Mouse (Mus musculus) hindbrain, postnatal 0 days (tissue): ENCODE measurements around the gene Ints6l. TPM values are rescaled to one million over a fixed set of nuclear protein-coding genes. Genes with fewer than 3 reads are reported as not detected.

Experiments
- ATAC-seq: fragments of 200-750 bp; cut with Nextera tagmentation; 2 replicates; pipeline ENCODE4 v1.8.0; 2017; ENCODE audit warnings: mild to moderate bottlenecking, moderate TSS enrichment, moderate library complexity
- DNase-seq: peaks from one replicate; pipeline ENCODE4 v3.0.0-alpha.2; 2015; ENCODE audit warnings: low spot score
- H3K27ac ChIP-seq: fragments of 300-500 bp; sonication (generic); 2 replicates; pipeline ENCODE4 v1.5.1; 2014; ENCODE audit warnings: mild to moderate bottlenecking
- H3K27me3 ChIP-seq: fragments of 300-500 bp; sonication (generic); 2 replicates; pipeline ENCODE4 v1.6.1; 2014; ENCODE audit warnings: low read length, mixed read lengths; ENCODE audit not compliant: insufficient read depth
- H3K36me3 ChIP-seq: fragments of 300-500 bp; sonication (generic); 2 replicates; pipeline ENCODE4 v1.6.1; 2014; ENCODE audit warnings: low read length, mixed read lengths; ENCODE audit not compliant: insufficient read depth
- H3K4me1 ChIP-seq: fragments of 300-500 bp; sonication (generic); 2 replicates; pipeline ENCODE4 v1.6.1; 2014; ENCODE audit warnings: antibody characterized with exemption, low read length, mixed read lengths; ENCODE audit not compliant: insufficient read depth
- H3K4me2 ChIP-seq: fragments of 300-500 bp; sonication (generic); 2 replicates; pipeline ENCODE4 v1.6.1; 2014; ENCODE audit warnings: low read depth, mild to moderate bottlenecking, low read length, moderate library complexity, mixed read lengths
- H3K4me3 ChIP-seq: fragments of 300-500 bp; sonication (generic); 2 replicates; pipeline ENCODE4 v1.5.1; 2014; ENCODE audit warnings: low read length
- H3K9ac ChIP-seq: fragments of 300-500 bp; sonication (generic); replicated peaks from 2 replicates; pipeline ENCODE4 v1.6.1; 2014; ENCODE audit warnings: mild to moderate bottlenecking, low read length, moderate library complexity, mixed read lengths
- H3K9me3 ChIP-seq: fragments of 300-500 bp; sonication (generic); 2 replicates; pipeline ENCODE4 v1.6.1; 2016; ENCODE audit warnings: low read length, mixed read lengths
- CTCF ChIP-seq: IDR thresholded peaks from 2 replicates; pipeline ENCODE4 v1.5.1; 2016; ENCODE audit warnings: antibody characterized with exemption, control low read depth, low read depth
- WGBS: fragments of 180-500 bp; shearing (Covaris S2); extraction: QIAGEN DNeasy Blood & Tissue Kit; methylation state at CpG from one replicate; pipeline ENCODE4 v1.1.7; 2014; 5-methylcytosine and 5-hydroxymethylcytosine counted together
- polyA plus RNA-seq: library from polyadenylated mRNA; unstranded; fragments of >200 nt; fragmentation: Nextera tagmentation; extraction: Ambion mirVana; gene quantifications from 2 replicates; pipeline ENCODE4 v1.2.1, GENCODE M21; 2015
- total RNA-seq: library from RNA; depleted of rRNA; stranded (reverse); fragments of >200 nt; gene quantifications from 2 replicates; pipeline ENCODE4 v1.2.3, GENCODE M21; 2014; rRNA removed

Gene Ints6l
- total RNA-seq = 20.4 and 22.7 TPM in 2 replicates
- polyA plus RNA-seq = 13.2 and 15.9 TPM in 2 replicates

DNA sequence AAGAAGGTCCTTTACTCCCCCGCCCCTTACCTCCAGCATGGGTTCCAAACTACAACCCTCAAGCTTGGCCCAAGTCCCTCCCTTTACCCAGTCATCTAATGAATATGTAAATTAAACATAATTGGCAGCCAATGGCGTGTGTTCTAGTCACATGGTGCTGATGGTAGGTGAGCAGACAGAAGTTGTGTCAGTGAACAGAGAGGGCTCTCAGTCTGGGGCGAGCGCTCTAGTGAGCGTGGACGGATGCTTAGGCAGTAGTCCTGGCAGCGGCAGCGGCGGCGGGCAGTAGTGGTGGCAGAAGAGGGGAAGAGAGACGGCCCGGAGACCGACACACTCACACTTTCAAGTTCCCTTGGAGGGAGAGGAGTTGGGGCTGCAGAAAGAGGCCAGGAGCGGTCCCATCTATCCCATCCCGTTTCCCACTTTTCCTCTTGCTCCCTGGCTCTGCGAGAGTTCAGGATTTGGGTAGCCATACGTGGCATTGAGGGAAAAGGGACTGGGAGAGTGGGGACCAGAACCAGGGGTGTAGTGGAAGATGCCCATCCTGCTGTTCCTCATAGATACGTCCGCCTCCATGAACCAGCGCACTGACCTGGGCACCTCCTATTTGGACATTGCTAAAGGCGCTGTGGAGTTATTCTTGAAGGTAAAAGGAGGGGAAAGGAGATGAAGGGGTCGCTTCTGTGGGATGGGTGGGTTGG lies at the start of gene Ints6l:
TSS of gene Ints6l (plus strand) at position 187 of the 701 bp plus-strand sequence.
- Histone ChIP-seq H3K4me3 (peak within 1 kb of the TSS; percentile 55), H3K4me1 (no peaks in the 10 kb centered on the region), H3K9me3 (no peaks in the 10 kb centered on the region), H3K27ac (peak within 1 kb of the TSS; percentile 96), H3K9ac (peak within 1 kb of the TSS; percentile 81), H3K36me3 (no peaks in the 10 kb centered on the region), H3K27me3 (no peaks in the 10 kb centered on the region), H3K4me2 (peak within 1 kb of the TSS; percentile 59)
- ATAC-seq (peak; percentile 85), DNase-seq (peak; percentile 86)
- TF ChIP-seq CTCF = no peak
- 33% methylated on average over 22 of the region's 22 CpGs for WGBS

DNA sequence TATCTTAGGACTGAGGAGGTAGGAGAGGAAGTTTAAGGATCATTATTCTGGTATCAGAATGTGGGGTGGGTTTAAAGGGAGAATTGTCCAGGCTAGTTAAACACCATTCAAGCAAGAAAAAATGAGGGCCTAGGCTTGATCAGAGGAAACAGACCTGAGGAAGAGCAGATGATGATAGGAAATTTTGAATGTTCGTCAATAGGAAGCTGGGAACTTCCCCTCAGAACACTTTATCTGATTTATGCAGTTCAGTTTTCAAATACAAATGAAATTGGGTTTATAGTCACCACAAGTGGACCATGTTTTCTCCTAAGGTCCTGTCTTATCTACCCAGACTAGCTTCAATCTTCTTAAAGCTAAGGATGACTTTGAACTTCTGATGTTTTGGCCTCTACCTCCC lies 49.2 kb upstream of the Ints6l start:
- Histone ChIP-seq H3K4me1 (no peaks in the 10 kb centered on the region), H3K36me3 (no peaks in the 10 kb centered on the region), H3K9ac (no peak overlapping the region), H3K4me2 (no peak overlapping the region), H3K27ac (no peak overlapping the region), H3K4me3 (no peak overlapping the region), H3K9me3 (no peaks in the 10 kb centered on the region), H3K27me3 (no peaks in the 10 kb centered on the region)
- 59% methylated on average over 1 of the region's 1 CpGs for WGBS
- ATAC-seq (no peak), DNase-seq (no peak)
- TF ChIP-seq CTCF = no peak

- no peak overlapping the region for H3K27ac ChIP-seq
- no peak for DNase-seq
- H3K9ac ChIP-seq = no peak overlapping the region
- H3K4me2 ChIP-seq = no peak overlapping the region
- no peaks in the 10 kb centered on the region for H3K27me3 ChIP-seq
- no peak for ATAC-seq
- TF ChIP-seq CTCF = no peak
- no peaks in the 10 kb centered on the region for H3K4me1 ChIP-seq
- H3K4me3 ChIP-seq = no peak overlapping the region
- 72% methylated on average over 5 of the region's 5 CpGs for WGBS
- no peaks in the 10 kb centered on the region for H3K9me3 ChIP-seq
- H3K36me3 ChIP-seq = no peaks in the 10 kb centered on the region
Observed at GRCm38 (mm10) chrX:56406128-56406527, 48.5 kb upstream of the Ints6l start.

- no peak for ATAC-seq
Observed at GRCm38 (mm10) chrX:56416277-56416676, 38.4 kb upstream of the Ints6l start.

DNA sequence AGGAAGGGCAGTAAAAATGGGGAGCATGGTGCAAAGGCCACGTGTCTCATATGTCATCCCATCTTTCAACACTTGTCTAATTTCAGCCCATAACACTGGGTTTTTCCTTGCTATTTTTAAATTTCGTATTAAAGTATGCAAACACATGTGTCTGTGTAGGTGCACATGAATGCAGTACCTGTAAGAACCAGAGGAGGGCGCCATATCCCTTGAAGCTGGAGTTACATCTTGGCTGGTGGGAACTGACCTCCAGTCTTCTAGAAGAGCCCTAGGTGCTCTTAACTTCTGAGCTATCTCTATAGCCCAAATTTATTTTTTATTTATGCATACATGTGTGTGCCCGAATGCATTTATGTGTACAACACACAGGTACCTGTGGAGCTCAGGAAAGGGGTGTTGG lies 37.1 kb upstream of the Ints6l start:
- Histone ChIP-seq H3K27ac (no peak overlapping the region), H3K4me1 (no peaks in the 10 kb centered on the region), H3K4me3 (no peak overlapping the region), H3K4me2 (no peak overlapping the region), H3K9me3 (no peaks in the 10 kb centered on the region), H3K36me3 (no peaks in the 10 kb centered on the region), H3K9ac (no peak overlapping the region), H3K27me3 (no peaks in the 10 kb centered on the region)
- no peak for TF ChIP-seq CTCF
- WGBS = 66% methylated on average over 4 of the region's 4 CpGs
- DNase-seq = no peak
- ATAC-seq = no peak

More at GRCm38 (mm10) chrX:56416277-56416676, 38.4 kb upstream of the Ints6l start:
- H3K4me1 ChIP-seq = no peaks in the 10 kb centered on the region
- no peak for TF ChIP-seq CTCF
- no peaks in the 10 kb centered on the region for H3K27me3 ChIP-seq
- H3K4me3 ChIP-seq = no peak overlapping the region
- H3K4me2 ChIP-seq = no peak overlapping the region
- H3K9ac ChIP-seq = no peak overlapping the region
- H3K27ac ChIP-seq = no peak overlapping the region
- 68% methylated on average over 3 of the region's 3 CpGs for WGBS
- no peaks in the 10 kb centered on the region for H3K9me3 ChIP-seq
- H3K36me3 ChIP-seq = no peaks in the 10 kb centered on the region
- no peak for DNase-seq

- 49% methylated on average over 2 of the region's 2 CpGs for WGBS
Observed at GRCm38 (mm10) chrX:56430601-56431000, 24.1 kb upstream of the Ints6l start.

DNA sequence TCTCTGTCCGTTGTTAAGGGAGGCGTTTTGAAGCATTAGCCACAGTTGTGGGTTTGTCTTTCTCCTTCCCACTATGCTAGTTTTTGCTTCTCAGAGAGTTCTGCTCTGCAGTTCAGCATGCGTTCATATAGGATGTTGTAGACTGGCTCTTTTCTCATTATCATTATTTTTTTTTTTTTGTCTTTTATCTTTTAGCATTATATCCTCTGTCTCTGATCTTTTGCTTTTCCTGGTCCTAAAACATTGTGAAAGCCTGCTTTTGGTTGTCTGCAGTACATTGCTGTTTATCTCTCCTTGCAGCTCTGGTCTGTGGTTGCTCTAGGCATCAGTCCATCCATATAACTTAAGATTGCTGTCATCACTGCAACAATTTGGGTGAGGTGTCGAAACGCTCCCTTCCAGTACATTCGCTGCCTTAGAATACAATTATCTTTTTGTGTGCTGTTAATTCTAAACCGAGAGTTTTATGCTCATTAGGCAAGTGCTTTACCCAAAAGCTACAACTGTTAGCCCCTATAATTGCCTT lies 18.8 kb upstream of the Ints6l start:
- 75% methylated on average over 7 of the region's 7 CpGs for WGBS
- no peak overlapping the region for H3K27ac ChIP-seq

More at GRCm38 (mm10) chrX:56430601-56431000, 24.1 kb upstream of the Ints6l start:
- no peak overlapping the region for H3K27ac ChIP-seq
- no peak for DNase-seq
- no peaks in the 10 kb centered on the region for H3K27me3 ChIP-seq
- H3K36me3 ChIP-seq = no peaks in the 10 kb centered on the region
- peak; percentile 18 for TF ChIP-seq CTCF
- H3K4me1 ChIP-seq = no peaks in the 10 kb centered on the region
- no peak overlapping the region for H3K4me2 ChIP-seq
- no peak overlapping the region for H3K4me3 ChIP-seq
- ATAC-seq = no peak
- no peak overlapping the region for H3K9ac ChIP-seq
- H3K9me3 ChIP-seq = no peaks in the 10 kb centered on the region

More for the DNA sequence above, 18.8 kb upstream of the Ints6l start:
- TF ChIP-seq CTCF = no peak
- Histone ChIP-seq H3K4me2 (no peak overlapping the region), H3K4me1 (no peaks in the 10 kb centered on the region), H3K4me3 (no peak overlapping the region), H3K9ac (no peak overlapping the region), H3K9me3 (no peaks in the 10 kb centered on the region), H3K27me3 (no peaks in the 10 kb centered on the region), H3K36me3 (no peaks in the 10 kb centered on the region)
- ATAC-seq = no peak
- no peak for DNase-seq
